Mouse (Mus musculus) stomach, postnatal 0 days (tissue): ENCODE results near the gene Xpo4. TPM values are rescaled to one million over a fixed set of nuclear protein-coding genes. Genes with fewer than 3 reads are reported as not detected.

Source experiments
- ATAC-seq: fragments of 200-750 bp; cut with Nextera tagmentation; 2 replicates; pipeline ENCODE4 v1.8.0; 2017; ENCODE audit not compliant: low FRiP score, low TSS enrichment
- DNase-seq: peaks from one replicate; pipeline ENCODE4 v3.0.0-alpha.2; 2016; ENCODE audit warnings: low spot score
- H3K27ac ChIP-seq: fragments of 300-500 bp; sonication (generic); replicated peaks from 2 replicates; pipeline ENCODE4 v1.5.1; 2014; ENCODE audit warnings: mild to moderate bottlenecking, control low read depth
- H3K27me3 ChIP-seq: fragments of 300-500 bp; sonication (generic); 2 replicates; pipeline ENCODE4 v1.6.1; 2014; ENCODE audit warnings: low read length; ENCODE audit not compliant: control insufficient read depth, insufficient read depth
- H3K36me3 ChIP-seq: fragments of 300-500 bp; sonication (generic); 2 replicates; pipeline ENCODE4 v1.6.1; 2014; ENCODE audit warnings: low read length, mixed read lengths; ENCODE audit not compliant: control insufficient read depth, insufficient read depth
- H3K4me1 ChIP-seq: fragments of 300-500 bp; sonication (generic); replicated peaks from 2 replicates; pipeline ENCODE4 v1.6.1; 2014; ENCODE audit warnings: antibody characterized with exemption; ENCODE audit not compliant: control insufficient read depth, insufficient read depth
- H3K4me2 ChIP-seq: fragments of 300-500 bp; sonication (generic); replicated peaks from 2 replicates; pipeline ENCODE4 v1.6.1; 2014; ENCODE audit warnings: low read depth, mild to moderate bottlenecking, control low read depth, moderate library complexity
- H3K4me3 ChIP-seq: fragments of 300-500 bp; sonication (generic); 2 replicates; pipeline ENCODE4 v1.5.1; 2014; ENCODE audit warnings: low read depth, low read length, control low read depth
- H3K9ac ChIP-seq: fragments of 300-500 bp; sonication (generic); 2 replicates; pipeline ENCODE4 v1.6.1; 2014; ENCODE audit warnings: mild to moderate bottlenecking, low read length, control low read depth, mixed read lengths
- H3K9me3 ChIP-seq: fragments of 300-500 bp; sonication (generic); 2 replicates; pipeline ENCODE4 v1.6.1; 2016; ENCODE audit warnings: low read length; ENCODE audit not compliant: control insufficient read depth
- CTCF ChIP-seq: IDR thresholded peaks from 2 replicates; pipeline ENCODE4 v1.5.1; 2016; ENCODE audit warnings: antibody characterized with exemption, low read depth, mild to moderate bottlenecking, moderate library complexity
- EP300 ChIP-seq: optimal IDR thresholded peaks from 2 replicates; pipeline ENCODE3; 2016; ENCODE audit warnings: antibody characterized with exemption
- WGBS: fragments of 180-500 bp; shearing (Covaris S2); extraction: QIAGEN DNeasy Blood & Tissue Kit; methylation state at CpG from one replicate; pipeline ENCODE4 v1.1.7; 2014; 5-methylcytosine and 5-hydroxymethylcytosine counted together
- polyA plus RNA-seq: library from polyadenylated mRNA; unstranded; fragments of >200 nt; fragmentation: Nextera tagmentation; extraction: Ambion mirVana; gene quantifications from 2 replicates; pipeline ENCODE4 v1.2.1, GENCODE M21; 2015

The Xpo4 gene
- polyA plus RNA-seq, 1 experiment from 2014 or later = 7.9 TPM

- Histone ChIP-seq H3K4me3 (no peak overlapping the region), H3K36me3 (no peaks in the 10 kb centered on the region), H3K9ac (no peak overlapping the region), H3K27me3 (no peaks in the 10 kb centered on the region), H3K27ac (no peak overlapping the region), H3K9me3 (no peaks in the 10 kb centered on the region), H3K4me1 (peaks cover 4% of the 10 kb centered on the region), H3K4me2 (no peak overlapping the region)
- TF ChIP-seq EP300 = no peak
- TF ChIP-seq CTCF = no peak
- WGBS = 68% methylated on average over 10 of the region's 10 CpGs
- ATAC-seq (no peak), DNase-seq (no peak)
Observed at GRCm38 (mm10) chr14:57529086-57529785, 136.0 kb downstream of the Xpo4 start.

- H3K36me3 ChIP-seq = no peaks in the 10 kb centered on the region
- no peak overlapping the region for H3K9ac ChIP-seq
- TF ChIP-seq CTCF (no peak), EP300 (no peak)
- H3K27me3 ChIP-seq = no peaks in the 10 kb centered on the region
- no peak for DNase-seq
- H3K27ac ChIP-seq = no peak overlapping the region
- H3K4me3 ChIP-seq = no peak overlapping the region
- H3K4me2 ChIP-seq = no peak overlapping the region
- 50% methylated on average over 2 of the region's 2 CpGs for WGBS
- H3K9me3 ChIP-seq = no peaks in the 10 kb centered on the region
- H3K4me1 ChIP-seq = no peaks in the 10 kb centered on the region
- ATAC-seq = no peak
Observed at GRCm38 (mm10) chr14:57527598-57527997, 137.6 kb downstream of the Xpo4 start.

Other genes with a start within 250 kb of the Xpo4 start
- 4.9 and 5.5 TPM in 2 replicates for gene Ift88, start 241.4 kb downstream of the Xpo4 start, polyA plus RNA-seq
- gene Il17d, start 140.7 kb downstream of the Xpo4 start, polyA plus RNA-seq = 8.5 and 10.6 TPM in 2 replicates
- gene Eef1akmt1, start 93.8 kb downstream of the Xpo4 start, polyA plus RNA-seq = 59.5 and 60.9 TPM in 2 replicates
- not detected in 2 replicates for gene Gm49361, start 80.7 kb upstream of the Xpo4 start, polyA plus RNA-seq
- 10.9 and 11.5 TPM in 2 replicates for gene Lats2, start 93.0 kb upstream of the Xpo4 start, polyA plus RNA-seq
- gene Sap18, start 132.8 kb upstream of the Xpo4 start, polyA plus RNA-seq = 10.3 and 17.2 TPM in 2 replicates
- gene Ska3, start 160.8 kb upstream of the Xpo4 start, polyA plus RNA-seq = 6.0 and 7.4 TPM in 2 replicates
- 214 and 220 TPM in 2 replicates for gene Mrpl57, start 160.8 kb upstream of the Xpo4 start, polyA plus RNA-seq
- 46.0 and 48.6 TPM in 2 replicates for gene Zdhhc20, start 224.8 kb upstream of the Xpo4 start, polyA plus RNA-seq